Mouse (Mus musculus): ENCODE measurements around the gene Xpr1. TPM values are rescaled to one million over a fixed set of nuclear protein-coding genes. Genes with fewer than 3 reads are reported as not detected.

Xpr1 gene
- polyA plus RNA-seq, 1 experiment from 2014 or later, result 3.2 TPM

DNA sequence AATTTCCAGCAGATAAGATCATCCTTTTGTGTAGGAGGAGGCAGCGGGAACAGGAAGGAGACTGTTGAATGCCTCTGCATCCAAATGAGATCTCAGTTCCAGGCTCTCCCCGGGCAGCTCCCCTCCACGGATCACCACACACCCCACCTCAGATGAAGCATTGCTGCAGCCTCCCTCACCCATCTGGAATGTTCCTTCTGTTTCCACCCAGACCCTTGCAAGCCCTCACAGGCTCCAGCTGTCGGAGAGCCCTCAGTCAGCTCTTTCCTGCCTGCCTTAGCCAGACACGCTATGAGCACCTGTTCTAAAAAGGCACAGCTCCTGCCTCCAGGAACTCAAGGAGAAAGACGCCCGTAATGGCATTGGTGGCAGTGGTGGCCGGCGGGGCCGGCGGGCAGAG is 179.8 kb downstream of the Xpr1 start:
- Histone ChIP-seq H3K4me2 (ENCODE audit: low read depth, low read length) (no peak overlapping the region), H3K36me3 (ENCODE audit: control insufficient read depth, insufficient read depth) (no peaks in the 10 kb centered on the region), H3K27me3 (ENCODE audit: control insufficient read depth, insufficient read depth, low read depth, low read length) (peaks cover 5% of the 10 kb centered on the region), H3K9ac (ENCODE audit: low read depth, low read length) (no peak overlapping the region), H3K4me3 (ENCODE audit: low read depth, low read length) (no peak overlapping the region), H3K9me3 (replicated peaks; ENCODE audit: control insufficient read depth, low read length) (no peaks in the 10 kb centered on the region), H3K4me1 (ENCODE audit: control insufficient read depth, low read depth, low read length) (no peaks in the 10 kb centered on the region), H3K27ac (ENCODE audit: low read length) (no peak overlapping the region)
- 64% methylated on average over 11 of the region's 11 CpGs for WGBS (ENCODE audit: insufficient replicate concordance)
- ATAC-seq (ENCODE audit: low read depth), result no peak

DNA sequence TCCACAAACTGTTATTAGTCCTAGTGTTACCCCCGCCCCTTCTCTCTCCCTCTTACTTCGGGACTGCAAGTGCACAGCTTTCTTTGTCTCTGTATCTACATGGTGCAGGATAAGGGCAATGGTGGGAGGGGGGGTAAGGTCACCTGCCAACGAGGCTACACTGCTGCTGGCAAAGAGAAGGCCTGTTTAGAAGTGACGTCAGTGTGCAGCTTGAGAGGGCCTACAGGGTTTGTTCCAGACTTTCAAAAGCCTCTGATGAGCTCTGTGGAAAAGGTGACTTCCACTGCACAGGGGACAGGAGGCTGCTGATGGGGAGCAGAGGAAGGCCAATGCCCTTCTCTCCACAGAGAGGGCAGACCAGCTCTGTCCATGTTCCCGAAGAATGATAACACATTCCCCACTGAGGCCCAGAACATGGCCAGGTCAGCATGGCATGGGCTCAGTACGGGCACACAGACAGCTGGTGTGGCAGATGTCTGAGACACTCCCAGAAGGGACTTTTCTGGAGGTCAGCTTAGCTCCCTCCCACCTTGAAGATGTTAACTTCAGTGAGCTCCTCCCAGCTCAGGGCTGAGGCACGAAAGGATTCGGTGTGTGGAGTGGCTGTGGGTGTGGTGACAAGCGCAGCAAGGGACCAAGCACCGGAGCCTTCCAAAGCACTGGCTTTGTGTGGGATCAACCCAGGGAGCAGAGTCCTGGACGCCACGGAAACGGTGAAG is 180.8 kb downstream of the Xpr1 start:
- no peak overlapping the region for H3K9ac ChIP-seq (ENCODE audit: low read depth, low read length)
- H3K4me3 ChIP-seq (ENCODE audit: low read depth, low read length), result no peak overlapping the region
- 59% methylated on average over 13 of the region's 13 CpGs for WGBS (ENCODE audit: insufficient replicate concordance)
- H3K4me2 ChIP-seq (ENCODE audit: low read depth, low read length), result no peak overlapping the region
- no peaks in the 10 kb centered on the region for H3K4me1 ChIP-seq (ENCODE audit: control insufficient read depth, low read depth, low read length)
- H3K9me3 ChIP-seq (replicated peaks; ENCODE audit: control insufficient read depth, low read length), result no peaks in the 10 kb centered on the region
- H3K36me3 ChIP-seq (ENCODE audit: control insufficient read depth, insufficient read depth), result no peaks in the 10 kb centered on the region
- no peak overlapping the region for H3K27ac ChIP-seq (ENCODE audit: low read length)
- H3K27me3 ChIP-seq (ENCODE audit: control insufficient read depth, insufficient read depth, low read depth, low read length), result no peaks in the 10 kb centered on the region
- no peak for ATAC-seq (ENCODE audit: low read depth)

DNA sequence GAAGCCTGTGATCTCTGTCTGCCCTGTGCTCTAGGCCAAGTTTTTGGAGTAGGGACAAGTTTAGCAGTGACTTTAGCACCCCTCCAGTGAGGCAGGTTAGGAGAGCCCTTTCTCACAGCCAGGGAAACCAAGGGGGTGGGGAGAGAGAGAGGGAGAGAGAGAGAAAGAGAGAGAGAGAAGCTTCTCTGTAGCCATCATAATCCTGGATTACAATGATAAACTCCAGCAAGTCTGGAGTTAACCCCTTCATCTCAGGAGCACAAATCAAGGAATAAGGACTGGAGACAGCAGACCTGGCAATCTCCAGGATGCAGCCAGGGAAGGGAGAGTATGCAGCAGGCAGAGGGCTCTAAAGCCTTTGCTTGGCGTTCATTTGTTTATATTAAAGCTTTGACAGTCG is 181.6 kb downstream of the Xpr1 start:
- WGBS (ENCODE audit: insufficient replicate concordance), result 39% methylated on average over 2 of the region's 2 CpGs
- no peak overlapping the region for H3K27ac ChIP-seq (ENCODE audit: low read length)

DNA sequence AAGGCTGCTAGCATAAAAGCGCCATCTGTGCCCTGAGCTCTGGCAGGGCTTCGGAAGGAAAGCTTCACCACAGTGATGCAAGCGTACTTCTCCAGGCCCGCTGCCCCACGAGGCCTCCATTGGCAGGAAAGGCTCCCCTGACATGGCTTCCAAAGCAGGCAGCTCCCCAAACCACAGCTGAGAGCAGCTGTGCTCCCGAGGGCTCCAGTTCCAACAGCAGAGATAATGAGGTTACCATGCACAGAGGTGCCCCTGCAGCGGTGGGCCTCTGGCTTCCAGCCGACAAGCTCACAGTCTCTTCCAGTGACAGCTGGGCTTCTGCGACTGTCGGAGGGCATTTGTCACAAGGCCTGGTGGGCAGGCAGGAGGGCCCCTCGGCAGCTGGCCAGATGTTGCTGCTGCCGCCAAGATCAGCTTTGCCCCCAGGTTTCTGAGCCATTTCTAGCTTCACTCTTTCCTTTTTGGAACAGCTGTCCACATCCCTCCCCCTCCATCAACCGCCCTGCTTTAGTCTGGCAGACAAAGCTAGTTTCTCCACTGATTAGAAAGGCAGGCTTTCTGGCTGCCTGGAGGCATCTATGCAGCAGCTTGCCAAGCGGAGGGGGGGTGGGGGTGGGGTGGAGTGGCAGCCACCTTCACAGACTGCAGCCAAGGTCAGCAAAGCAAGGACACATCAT is 183.1 kb downstream of the Xpr1 start:
- H3K4me2 ChIP-seq (ENCODE audit: low read depth, low read length), result no peak overlapping the region

More for the DNA sequence above, 181.6 kb downstream of the Xpr1 start:
- Histone ChIP-seq H3K36me3 (ENCODE audit: control insufficient read depth, insufficient read depth) (no peaks in the 10 kb centered on the region), H3K4me1 (ENCODE audit: control insufficient read depth, low read depth, low read length) (no peaks in the 10 kb centered on the region), H3K27me3 (ENCODE audit: control insufficient read depth, insufficient read depth, low read depth, low read length) (no peaks in the 10 kb centered on the region), H3K4me2 (ENCODE audit: low read depth, low read length) (no peak overlapping the region), H3K4me3 (ENCODE audit: low read depth, low read length) (no peak overlapping the region), H3K9me3 (replicated peaks; ENCODE audit: control insufficient read depth, low read length) (no peaks in the 10 kb centered on the region), H3K9ac (ENCODE audit: low read depth, low read length) (no peak overlapping the region)
- ATAC-seq (ENCODE audit: low read depth), result no peak

DNA sequence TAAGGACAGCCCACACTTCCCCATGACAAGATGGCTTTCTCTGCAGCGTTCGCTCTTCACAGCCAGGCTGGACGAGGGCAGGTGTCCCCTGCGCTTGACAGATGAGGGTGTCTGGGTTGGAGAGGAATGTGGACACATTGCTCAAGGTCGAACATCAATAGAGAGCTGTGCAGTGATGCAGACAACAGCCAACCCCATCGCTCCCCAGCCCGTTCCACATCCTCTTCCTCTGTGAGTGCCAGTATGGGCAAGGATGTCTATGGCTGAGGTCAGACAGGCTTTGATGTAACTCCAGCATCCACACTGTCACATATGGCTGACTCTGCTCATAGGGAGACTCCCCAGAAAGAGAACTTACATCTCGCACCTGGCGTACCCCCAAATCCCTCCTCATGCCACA is 183.8 kb downstream of the Xpr1 start:
- Histone ChIP-seq H3K27me3 (ENCODE audit: control insufficient read depth, insufficient read depth, low read depth, low read length) (no peaks in the 10 kb centered on the region), H3K4me3 (ENCODE audit: low read depth, low read length) (no peak overlapping the region), H3K27ac (ENCODE audit: low read length) (no peak overlapping the region), H3K9me3 (replicated peaks; ENCODE audit: control insufficient read depth, low read length) (no peaks in the 10 kb centered on the region), H3K9ac (ENCODE audit: low read depth, low read length) (no peak overlapping the region), H3K4me2 (ENCODE audit: low read depth, low read length) (no peak overlapping the region), H3K4me1 (ENCODE audit: control insufficient read depth, low read depth, low read length) (no peaks in the 10 kb centered on the region), H3K36me3 (ENCODE audit: control insufficient read depth, insufficient read depth) (no peaks in the 10 kb centered on the region)
- 71% methylated on average over 9 of the region's 9 CpGs for WGBS (ENCODE audit: insufficient replicate concordance)
- no peak for ATAC-seq (ENCODE audit: low read depth)

More for the DNA sequence above, 183.1 kb downstream of the Xpr1 start:
- Histone ChIP-seq H3K4me3 (ENCODE audit: low read depth, low read length) (no peak overlapping the region), H3K9ac (ENCODE audit: low read depth, low read length) (no peak overlapping the region), H3K4me1 (ENCODE audit: control insufficient read depth, low read depth, low read length) (no peaks in the 10 kb centered on the region), H3K27ac (ENCODE audit: low read length) (no peak overlapping the region), H3K36me3 (ENCODE audit: control insufficient read depth, insufficient read depth) (no peaks in the 10 kb centered on the region), H3K27me3 (ENCODE audit: control insufficient read depth, insufficient read depth, low read depth, low read length) (no peaks in the 10 kb centered on the region), H3K9me3 (replicated peaks; ENCODE audit: control insufficient read depth, low read length) (no peaks in the 10 kb centered on the region)
- WGBS (ENCODE audit: insufficient replicate concordance), result 33% methylated on average over 14 of the region's 14 CpGs
- ATAC-seq (ENCODE audit: low read depth), result no peak

DNA sequence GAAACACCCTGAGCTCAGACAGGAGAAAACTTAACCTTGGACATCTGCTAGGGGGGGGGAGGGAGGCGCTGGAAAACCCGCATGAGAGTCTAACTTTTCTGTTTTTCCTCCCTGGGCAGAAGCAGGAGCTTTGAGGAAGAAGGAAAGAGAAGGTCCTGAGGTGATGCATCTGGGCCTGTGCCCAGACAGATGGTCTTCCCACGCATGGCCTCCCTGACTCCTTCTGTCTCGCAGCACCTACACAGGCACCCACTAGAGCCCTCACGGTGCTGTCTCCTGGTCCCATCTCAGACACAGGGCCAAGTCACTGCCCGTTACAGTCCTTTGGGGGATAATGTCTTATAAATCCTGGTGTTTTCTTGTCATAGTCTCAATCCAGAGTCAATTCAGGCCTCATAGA is 184.4 kb downstream of the Xpr1 start:
- H3K4me3 ChIP-seq (ENCODE audit: low read depth, low read length), result no peak overlapping the region
- H3K36me3 ChIP-seq (ENCODE audit: control insufficient read depth, insufficient read depth), result no peaks in the 10 kb centered on the region
- no peaks in the 10 kb centered on the region for H3K9me3 ChIP-seq (replicated peaks; ENCODE audit: control insufficient read depth, low read length)
- H3K9ac ChIP-seq (ENCODE audit: low read depth, low read length), result no peak overlapping the region
- no peaks in the 10 kb centered on the region for H3K27me3 ChIP-seq (ENCODE audit: control insufficient read depth, insufficient read depth, low read depth, low read length)
- no peaks in the 10 kb centered on the region for H3K4me1 ChIP-seq (ENCODE audit: control insufficient read depth, low read depth, low read length)
- no peak overlapping the region for H3K27ac ChIP-seq (ENCODE audit: low read length)
- WGBS (ENCODE audit: insufficient replicate concordance), result 70% methylated on average over 6 of the region's 6 CpGs
- ATAC-seq (ENCODE audit: low read depth), result no peak
- no peak overlapping the region for H3K4me2 ChIP-seq (ENCODE audit: low read depth, low read length)

DNA sequence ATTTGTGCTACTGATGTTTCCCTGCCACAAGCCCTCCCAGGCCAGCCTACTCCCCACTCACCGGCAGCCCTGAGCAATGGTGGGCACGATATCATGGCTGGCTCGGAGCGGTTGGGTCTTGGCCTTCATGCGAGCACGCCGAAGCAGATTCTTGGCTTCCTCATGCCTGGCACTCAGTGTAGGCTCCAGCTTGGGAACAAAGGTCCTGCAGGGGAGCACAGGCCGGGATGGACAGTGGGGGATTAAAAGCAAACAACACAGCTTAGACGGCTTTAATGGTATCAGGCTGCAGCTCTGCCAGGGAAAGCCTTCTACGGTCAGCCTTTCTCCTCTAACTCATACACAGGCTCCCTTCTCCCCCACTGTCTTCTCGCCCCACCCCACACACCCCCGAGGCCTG is 184.8 kb downstream of the Xpr1 start:
- ATAC-seq (ENCODE audit: low read depth), result no peak; the same call in 1 of the 2 replicates
- no peaks in the 10 kb centered on the region for H3K9me3 ChIP-seq (replicated peaks; ENCODE audit: control insufficient read depth, low read length)
- H3K4me1 ChIP-seq (ENCODE audit: control insufficient read depth, low read depth, low read length), result no peaks in the 10 kb centered on the region
- H3K9ac ChIP-seq (ENCODE audit: low read depth, low read length), result no peak overlapping the region
- no peak overlapping the region for H3K4me3 ChIP-seq (ENCODE audit: low read depth, low read length)
- H3K27me3 ChIP-seq (ENCODE audit: control insufficient read depth, insufficient read depth, low read depth, low read length), result no peaks in the 10 kb centered on the region
- no peak overlapping the region for H3K27ac ChIP-seq (ENCODE audit: low read length)
- no peak overlapping the region for H3K4me2 ChIP-seq (ENCODE audit: low read depth, low read length)
- WGBS (ENCODE audit: insufficient replicate concordance), result 77% methylated on average over 12 of the region's 12 CpGs
- H3K36me3 ChIP-seq (ENCODE audit: control insufficient read depth, insufficient read depth), result no peaks in the 10 kb centered on the region

DNA sequence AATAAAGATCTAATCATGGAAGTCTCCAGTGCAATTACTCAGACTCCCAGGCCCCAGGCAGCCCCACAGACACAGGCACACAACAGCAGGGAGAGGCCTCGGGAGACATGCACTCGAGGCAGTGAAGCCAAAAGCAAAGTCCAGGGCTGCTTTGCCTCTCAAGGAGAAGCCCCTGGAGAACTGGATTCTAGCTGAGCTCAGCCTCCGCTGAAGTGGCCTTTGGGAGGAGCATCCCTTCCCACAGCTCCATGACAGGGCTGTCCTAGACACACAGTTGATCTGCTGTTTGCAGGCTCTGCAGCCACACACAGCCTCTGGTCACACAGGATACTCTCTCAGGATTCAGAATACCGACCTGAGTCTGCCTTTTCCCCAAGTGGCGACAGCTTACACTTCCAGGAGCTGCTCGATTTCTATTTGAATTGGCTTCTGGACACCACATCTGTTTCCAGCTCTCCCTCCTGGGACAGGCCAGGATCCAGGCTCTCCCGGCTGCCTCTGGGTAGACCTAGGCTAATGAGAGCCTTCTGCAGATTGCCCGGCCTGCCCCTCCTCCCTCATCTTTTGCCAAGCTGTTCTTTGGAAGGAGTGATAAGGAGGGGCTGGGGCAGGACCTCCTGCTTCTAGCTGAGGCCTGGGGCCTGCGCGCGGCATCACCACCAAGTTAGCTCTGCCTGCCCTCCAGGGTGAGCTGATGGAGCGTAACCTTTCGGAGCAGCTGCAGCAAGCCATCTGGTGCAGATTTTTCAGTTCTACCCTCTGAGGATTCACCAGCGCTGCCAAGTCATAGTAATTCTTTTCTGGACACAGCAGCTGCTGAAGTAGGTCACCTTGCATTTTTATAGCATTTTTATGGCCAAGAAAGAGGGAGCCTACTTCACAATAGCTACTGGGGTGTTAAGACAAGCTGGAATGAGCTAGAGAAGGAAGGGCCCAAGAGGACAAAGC is 187.5 kb downstream of the Xpr1 start:
- Histone ChIP-seq H3K9me3 (replicated peaks; ENCODE audit: control insufficient read depth, low read length) (no peaks in the 10 kb centered on the region), H3K4me3 (ENCODE audit: low read depth, low read length) (no peak overlapping the region), H3K9ac (ENCODE audit: low read depth, low read length) (no peak overlapping the region), H3K27me3 (ENCODE audit: control insufficient read depth, insufficient read depth, low read depth, low read length) (no peaks in the 10 kb centered on the region), H3K36me3 (ENCODE audit: control insufficient read depth, insufficient read depth) (no peaks in the 10 kb centered on the region), H3K4me1 (ENCODE audit: control insufficient read depth, low read depth, low read length) (no peaks in the 10 kb centered on the region), H3K4me2 (ENCODE audit: low read depth, low read length) (no peak overlapping the region), H3K27ac (ENCODE audit: low read length) (no peak overlapping the region)
- WGBS (ENCODE audit: insufficient replicate concordance), result 43% methylated on average over 14 of the region's 14 CpGs
- ATAC-seq (ENCODE audit: low read depth), result 0 out of 2 replicates have a peak, but pooled peaks have one; percentile 26
